Mouse (Mus musculus) thymus, postnatal 25 days (tissue): Measurements from ENCODE around the gene Rab37.
A peak's percentile ranks its signal among the peaks of the same experiment; 100 is the strongest.

Source experiments
- DNase-seq: peaks from one replicate; pipeline ENCODE4 v3.0.0; 2022

The Rab37 gene

DNA sequence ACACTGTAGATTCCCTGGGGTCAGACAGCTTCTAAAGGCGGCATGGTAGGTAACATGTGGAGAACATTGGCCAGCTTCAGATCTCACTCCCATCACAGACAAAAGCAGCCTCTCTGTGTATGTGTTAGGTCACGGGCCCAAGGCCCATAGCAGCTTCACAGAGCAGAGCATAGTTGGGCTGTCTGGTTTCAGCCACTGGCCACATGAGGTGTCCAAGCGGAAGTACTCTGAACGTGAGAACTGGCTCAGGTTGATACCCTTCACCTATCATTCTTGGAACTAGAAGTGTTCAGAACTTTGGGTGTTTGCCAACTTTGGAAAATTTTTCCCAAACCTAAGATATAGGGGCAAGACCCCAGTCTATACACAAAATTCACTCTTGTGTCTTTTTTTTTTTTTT, 78.2 kb downstream of the Rab37 start:
- DNase-seq = no peak

DNA sequence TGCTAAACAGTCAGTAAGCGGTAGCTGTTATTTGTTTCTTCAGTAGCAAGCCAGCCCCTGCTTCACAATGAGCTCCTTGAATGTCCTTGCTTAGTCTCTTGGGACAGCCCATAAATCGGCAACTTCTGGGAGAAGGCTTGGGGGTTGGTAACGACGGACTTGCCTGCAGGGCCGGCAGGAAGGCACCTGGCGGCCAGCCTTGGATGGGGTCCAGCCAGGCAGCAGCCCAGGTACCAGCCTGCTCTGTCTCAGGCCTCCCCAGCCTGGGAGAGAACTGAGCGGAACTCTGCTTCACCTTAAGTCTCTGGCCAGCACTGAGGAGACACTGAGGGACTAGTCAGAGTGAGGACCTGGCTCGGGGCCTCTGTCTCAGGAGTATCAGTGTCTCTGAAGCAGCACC, 79.9 kb downstream of the Rab37 start:
- no peak for DNase-seq

DNA sequence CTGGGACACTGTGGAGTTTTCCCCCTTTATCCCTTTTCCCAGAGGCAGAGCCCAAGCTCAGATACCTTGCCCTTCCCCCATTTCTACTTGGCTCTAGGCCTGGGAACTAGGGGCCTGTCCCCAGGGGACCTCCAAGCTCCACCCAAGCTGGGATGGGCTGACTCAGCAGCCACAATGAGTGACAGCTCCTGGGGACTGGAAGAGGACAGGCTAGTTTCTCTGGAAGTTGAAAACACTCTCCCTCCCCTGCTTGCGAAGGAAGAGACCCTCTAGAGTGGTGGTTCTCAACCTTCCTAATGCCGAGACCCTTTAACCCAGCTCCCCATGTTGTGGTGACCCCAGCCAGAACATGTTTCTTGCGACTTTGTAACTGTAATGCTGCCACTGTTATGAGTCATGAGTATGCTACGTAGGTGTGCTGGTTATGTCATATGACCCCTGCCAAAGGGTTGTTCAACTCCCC, 81.6 kb downstream of the Rab37 start:
- no peak for DNase-seq

DNA sequence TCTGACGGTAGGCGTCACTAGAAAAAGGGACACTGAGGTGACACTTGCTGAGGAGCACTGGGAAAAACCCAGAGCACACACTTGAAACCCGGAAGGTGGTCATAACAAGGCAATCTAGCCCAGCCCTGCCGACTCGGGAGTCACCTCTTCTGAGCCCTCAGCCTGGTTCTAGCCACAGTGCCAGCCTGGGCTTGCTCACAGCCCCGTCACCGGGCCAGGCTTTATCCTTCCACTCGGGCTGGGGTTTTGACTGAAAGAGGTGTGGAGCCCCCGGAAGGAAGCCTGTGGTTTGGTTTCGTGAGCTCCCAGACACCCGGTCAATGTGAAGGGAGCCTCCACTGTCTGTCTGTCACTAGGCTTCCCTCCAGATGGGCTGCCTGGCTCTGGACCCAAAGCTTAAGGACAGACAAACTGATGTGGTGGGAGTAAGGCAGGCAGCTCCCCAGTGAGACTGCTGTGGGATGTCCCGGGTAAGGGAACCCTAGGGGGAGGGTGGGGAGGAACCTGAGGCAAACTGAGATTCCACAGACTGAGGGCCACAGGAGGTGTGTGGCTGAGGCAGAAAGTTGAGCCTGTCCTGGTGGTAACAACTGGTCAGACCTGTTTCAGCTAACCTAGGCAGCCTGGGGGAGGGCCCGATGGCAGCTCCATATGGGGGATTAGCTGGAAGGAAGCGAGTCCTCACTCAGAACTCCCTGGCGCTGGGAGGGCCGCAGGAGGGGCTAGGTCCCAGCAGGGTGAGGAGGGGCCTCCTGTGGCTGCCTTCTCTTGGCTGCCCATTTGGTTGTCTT, 82.5 kb downstream of the Rab37 start:
- peak; percentile 48 for DNase-seq

DNA sequence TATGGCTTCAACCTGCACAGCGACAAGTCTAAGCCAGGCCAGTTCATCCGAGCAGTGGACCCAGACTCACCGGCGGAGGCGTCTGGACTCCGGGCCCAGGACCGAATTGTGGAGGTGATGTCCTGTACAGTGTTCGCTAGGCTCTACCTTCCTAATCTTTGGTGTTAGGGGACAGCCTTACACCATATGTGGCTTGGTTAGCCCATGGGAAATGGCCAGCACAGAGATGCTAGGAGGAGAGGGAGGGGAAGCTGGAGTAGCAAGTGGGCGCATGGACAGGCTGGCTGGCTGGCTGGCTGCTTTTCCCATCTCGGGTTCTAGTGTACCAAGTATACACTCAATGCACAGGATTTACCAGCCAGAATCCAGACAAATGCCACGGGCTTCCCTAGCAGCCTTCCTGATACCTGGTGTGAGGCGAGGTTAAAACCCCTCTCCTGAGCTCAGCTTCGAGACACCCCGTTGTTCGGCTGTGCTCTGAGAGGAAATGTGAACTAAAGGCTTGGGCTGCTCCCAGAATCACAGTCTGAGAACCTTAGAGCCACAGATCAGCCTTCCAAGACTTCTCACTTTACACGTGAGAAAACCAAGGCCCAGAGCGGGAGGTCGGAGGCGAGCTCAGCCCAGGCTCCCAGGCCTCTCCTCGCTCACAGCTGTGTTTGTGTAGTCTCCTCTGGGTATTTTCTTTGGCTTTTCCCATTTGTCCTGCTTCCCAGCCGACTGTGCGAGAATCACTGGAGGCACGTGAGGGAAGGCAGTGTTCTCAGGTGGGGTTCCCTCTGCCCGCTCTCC, 85.4 kb downstream of the Rab37 start:
- no peak for DNase-seq

DNA sequence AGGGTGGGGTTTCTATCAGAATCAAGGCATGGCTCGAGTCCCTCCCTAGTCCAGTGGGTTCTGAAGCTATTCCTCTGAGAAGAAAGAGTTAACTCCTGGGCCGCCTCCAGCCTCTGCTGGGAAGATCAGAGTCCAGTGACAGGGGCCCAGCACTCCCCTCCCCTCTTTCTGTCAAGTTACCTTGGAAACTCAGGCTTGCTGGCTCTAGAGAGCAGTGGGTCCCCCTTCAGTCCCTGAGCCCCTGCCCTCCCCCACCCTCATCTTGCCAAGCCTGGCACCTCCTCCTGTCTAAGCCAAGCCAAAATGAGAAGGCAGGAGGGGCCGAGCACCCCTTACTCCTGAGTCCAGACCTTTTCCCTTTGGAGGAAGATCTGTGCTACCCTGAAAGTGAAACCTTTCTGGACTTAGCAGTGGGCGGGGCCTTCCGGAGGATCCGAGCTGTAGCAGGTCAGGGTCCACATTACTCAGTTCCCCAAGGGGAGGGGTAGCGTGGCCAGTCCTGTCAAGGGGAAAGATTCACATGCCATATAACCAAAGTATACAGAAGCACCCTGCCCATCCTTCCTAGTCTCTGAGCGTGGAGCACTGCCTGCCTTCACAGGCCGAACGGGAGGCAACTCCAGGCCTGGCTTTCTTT, 86.4 kb downstream of the Rab37 start:
- no peak for DNase-seq

DNA sequence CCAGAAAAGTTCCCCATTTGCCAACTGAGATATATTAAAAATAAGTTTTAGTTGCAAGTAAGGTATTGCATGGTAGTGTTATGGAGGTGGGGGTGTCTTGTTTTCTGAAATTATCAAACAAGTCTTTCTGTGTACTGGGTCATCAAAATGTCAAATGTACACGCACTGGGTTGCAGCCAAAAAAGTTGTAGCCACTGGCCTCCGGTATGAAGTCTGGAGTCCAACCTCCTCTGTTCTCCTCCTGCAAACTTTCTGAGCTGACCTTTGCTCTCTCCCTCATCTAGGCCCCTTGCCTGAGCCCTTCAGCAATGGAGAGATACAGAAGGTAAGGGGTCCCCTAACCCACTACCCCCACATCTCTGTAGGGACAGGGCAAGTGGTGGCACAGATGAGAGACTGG, 87.5 kb downstream of the Rab37 start:
- no peak for DNase-seq

DNA sequence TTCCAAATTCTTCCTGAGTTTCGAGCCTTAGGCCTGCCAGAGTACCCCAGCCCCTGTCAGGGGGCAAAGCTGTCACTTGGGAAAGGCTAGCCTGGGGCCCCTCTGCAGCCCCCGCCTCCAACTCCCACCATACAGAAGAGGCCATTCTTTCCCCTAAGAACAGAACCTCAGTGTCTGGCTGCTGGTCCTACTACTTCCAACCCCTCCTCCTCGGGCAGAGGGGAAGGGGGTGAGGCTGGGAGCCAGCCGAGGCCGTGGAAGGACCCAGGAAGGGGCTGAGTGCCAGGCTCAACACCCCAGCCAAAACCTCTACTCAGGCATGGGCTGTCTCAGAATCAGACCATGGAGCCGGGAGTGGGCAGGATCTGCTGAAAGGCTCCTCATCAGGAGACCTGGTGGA, 88.0 kb downstream of the Rab37 start:
- no peak for DNase-seq

DNA sequence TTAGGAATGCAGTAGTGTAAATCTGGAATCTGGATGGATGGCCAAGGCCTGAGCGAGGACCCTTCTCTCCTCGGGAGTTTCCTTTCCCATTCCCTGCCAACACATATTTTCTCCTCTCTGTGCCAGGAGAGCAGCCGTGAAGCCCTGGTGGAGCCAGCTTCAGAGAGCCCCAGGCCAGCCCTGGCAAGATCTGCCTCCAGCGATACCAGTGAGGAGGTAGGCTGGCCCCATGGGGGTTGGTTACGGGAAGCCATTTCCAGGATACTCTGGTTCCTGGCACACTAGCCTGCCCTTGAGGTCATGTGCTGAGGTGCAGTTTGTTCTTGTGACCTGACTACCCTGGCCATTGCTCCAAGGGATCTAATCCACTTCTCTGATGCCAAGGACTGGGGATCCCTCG, 88.7 kb downstream of the Rab37 start:
- no peak for DNase-seq

DNA sequence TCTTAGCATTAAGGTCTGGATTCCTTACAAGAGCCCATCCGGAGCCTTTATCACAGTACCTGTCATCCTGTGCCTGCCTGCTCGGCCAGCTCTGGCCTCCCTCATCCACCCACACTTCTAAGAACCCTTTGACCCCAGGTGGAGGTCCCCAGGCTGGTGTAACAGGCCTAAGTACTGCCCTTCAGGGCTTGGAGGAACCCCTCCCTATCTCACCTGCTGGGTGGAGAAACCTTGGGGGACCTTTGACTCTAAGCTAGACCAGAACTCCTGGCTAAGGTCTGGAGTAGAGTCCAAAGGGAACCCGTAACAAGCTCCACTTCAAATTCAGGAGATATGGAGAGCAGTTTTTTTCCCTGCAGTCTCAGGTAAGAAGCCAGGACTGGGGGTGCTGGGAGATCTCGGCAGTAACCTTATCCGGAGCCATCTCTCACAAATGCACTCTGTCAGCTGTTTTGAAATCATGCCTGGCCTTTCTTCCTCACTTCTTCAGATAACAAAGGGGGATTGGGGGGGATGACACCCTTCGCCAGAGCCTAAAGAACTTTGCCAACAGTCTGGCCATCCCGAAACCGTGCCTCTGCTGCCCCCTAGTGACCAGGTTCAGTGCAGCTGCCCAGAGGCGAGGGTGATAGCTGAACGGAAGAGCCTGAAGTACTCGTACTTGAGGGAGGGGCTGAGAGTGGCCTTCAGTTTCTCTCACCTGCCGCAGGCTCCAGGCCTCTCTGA, 90.8 kb downstream of the Rab37 start:
- DNase-seq = peak; percentile 93

DNA sequence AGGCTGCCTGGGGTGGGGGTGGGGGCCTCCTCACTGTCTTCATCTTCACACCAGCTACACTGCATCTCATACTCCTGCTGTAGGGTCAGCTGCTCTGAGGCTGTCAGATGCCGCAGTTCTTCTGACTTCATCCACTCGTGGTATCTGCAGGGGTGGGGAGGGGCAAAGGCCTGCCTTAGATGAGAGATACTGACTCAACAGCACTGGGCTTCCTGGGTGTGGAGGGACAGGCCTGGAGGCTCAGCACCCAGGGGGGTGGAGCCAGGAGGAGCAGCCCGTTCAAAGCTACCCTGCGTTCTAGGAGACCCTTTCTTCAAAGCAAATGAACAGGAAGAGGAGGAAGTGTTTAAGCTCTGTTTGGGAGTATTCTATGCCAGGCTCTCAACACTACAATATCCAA, 93.7 kb downstream of the Rab37 start:
- DNase-seq = no peak

DNA sequence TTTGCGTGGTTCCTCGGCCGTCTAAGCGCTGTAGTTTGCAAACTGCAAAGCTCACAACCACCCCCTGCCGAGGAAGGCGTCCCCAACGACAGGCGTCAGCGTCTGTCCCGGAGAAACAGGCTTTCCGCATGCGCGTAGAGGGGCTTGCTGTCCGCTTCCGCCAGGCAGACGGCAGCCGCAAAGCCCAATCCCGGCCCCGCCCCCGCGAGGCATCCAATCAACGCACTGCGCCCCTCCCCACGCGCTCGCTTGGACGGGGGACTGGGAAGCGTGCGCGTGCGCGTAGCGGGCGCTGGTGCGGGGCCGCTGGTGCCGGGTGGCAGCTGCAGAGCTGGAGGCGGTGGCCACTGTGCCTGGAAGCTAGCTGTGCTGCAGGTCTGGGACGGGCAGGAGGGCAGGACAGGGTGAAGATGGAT, 96.0 kb downstream of the Rab37 start, which contains the start of gene Tmem104:
Gene Tmem104 (plus strand): TSS at position 264 of the 416 bp plus-strand sequence.
- peak; percentile 100 for DNase-seq

DNA sequence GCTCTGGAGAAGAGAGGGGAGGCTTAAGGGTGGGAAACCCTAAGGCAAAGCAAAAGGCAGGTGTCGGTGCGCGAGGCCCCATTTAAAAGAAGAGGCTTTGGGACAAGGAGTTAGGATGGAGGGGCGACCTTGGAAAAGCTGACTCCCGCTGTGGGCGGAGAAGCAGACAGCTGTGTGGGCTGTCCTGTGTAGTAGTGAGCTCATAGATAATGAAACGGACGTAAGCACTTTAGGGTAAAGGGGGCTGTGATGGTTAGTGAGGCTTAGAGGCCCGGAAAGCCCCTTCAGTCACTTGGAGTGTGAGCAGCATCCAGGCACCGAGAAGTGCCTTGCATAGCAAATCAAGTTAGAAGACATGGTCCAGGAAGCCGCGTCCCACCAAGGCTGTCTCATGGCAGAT, 96.5 kb downstream of the Rab37 start, which contains the start of gene Nat9:
Gene Nat9 (minus strand): TSS at position 167 of the 400 bp plus-strand sequence.
- no peak for DNase-seq

DNA sequence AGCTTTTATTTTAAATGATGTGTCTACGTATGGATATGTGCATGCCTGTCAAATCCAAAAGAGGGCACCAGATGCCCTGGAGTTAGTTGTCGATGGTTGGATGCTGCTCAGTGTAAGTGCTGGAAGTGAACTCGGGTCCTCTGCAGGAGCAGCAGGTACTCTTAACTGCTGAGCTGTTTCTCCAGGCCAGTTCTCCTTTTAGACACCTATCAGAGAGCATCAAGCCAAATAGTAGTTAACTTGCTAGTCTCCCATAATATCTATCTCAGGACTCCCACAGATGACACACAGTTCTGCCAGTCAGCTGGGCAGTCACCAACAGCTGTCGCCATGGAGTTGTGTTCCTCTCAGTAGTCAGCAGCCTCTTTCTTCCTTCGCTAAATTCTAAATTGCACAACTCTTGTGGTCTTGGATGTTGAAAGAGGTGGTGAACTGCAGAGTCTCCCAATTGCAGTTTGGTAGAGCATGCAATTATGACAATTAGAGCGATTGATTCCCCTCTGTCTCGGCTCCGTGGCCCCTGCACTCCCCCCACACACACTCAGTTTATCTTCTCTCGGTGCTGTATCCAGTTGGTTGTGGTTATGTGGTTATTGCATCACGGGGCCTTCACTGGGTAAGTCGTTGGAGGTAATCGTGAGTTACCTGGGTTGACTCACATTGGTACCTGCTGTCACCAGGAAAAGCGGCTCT, 97.5 kb downstream of the Rab37 start:
- DNase-seq = no peak

DNA sequence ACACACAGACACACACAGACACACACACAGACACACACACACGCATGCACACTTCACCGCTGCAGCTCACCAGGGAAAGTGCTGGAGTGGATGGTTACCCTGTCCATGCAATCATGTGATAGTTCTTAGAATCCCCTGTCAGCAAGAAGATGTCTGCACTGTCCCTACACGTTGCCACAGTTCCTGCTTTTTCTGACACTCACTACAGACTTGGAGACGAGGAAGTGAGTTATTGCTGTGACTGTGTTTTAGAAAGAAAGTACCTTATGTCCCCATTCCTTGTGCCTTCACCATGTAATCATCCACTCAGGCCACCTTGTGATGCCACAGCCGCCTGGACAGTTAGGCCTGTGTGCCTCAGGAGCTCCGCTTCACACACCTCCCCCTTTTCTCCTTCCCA, 98.1 kb downstream of the Rab37 start:
- DNase-seq = no peak

DNA sequence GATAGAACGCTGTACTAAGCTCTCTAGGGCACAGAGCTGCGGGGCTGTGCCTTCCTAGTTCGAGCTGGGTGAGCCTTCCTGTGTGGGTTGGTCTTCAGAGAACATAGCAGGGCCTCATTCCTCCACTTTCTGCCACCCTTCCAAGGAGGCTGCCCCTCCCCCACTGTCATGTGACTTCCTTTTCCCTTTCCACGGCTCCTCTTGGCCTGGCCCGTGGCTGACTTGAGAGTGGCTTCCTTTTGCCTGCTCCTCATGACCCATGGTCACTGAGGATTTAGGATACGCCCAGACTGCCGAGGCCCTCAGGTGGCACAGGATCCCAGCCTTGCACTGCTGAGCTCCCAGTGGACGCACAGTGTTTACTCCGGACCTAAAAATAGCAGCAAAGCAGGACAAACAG, 100.9 kb downstream of the Rab37 start:
- DNase-seq = no peak

DNA sequence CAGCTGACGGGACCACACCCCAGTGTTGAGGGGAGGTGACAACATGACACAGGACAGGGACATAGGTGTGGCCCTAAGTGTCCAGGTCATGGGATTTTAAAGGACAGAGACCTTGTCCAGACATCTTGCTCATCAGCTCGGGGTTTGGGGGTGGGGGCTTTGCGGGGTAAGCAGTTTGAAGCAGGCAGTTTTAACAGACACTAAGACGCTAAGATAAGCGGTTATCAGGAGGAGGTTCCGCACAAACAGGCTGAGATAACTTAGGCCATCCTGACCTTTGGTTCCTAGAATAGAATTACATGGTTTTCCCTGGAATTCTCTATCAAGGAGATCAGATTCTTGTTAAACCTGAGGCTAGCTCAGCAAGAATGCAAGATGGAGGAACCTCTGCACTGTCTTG, 103.5 kb downstream of the Rab37 start:
- no peak for DNase-seq

DNA sequence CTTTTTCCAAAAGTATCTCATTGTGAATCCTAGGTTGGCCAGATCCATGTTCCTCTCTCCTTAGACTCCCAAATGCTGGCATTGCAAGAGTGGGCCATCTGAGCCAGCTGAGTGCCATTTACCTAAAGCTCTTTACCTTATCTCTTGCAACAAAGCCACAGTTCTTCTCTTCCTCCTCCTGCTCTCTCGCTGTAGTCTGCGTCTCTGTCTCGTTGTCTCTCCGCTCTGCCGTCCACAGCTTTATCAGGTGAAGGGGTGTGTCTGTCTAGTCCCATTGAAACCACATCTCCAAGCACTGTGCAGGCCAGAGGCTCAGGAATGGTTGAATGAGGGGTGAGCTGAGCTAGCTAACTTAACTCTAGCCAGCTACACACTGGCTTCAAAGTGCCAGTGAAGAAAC, 104.7 kb downstream of the Rab37 start:
- no peak for DNase-seq

DNA sequence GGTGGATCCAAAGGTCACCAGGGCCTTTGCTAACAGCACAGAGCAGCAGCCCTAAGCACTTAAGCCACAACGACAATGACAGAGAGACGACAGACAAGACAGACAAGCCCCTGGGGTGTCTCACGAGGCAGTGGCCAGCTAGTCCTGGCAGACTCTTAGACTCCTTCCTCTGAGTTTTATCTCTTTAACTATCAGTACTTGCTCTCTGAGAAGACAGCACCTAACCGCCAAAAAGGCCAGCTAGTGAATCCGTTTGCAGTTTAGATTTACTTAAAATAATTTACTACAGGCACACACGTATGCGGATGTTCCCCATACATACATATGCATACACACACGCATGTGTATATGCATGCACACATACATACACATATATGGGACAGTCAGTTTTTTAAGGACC, 106.3 kb downstream of the Rab37 start:
- DNase-seq = no peak

DNA sequence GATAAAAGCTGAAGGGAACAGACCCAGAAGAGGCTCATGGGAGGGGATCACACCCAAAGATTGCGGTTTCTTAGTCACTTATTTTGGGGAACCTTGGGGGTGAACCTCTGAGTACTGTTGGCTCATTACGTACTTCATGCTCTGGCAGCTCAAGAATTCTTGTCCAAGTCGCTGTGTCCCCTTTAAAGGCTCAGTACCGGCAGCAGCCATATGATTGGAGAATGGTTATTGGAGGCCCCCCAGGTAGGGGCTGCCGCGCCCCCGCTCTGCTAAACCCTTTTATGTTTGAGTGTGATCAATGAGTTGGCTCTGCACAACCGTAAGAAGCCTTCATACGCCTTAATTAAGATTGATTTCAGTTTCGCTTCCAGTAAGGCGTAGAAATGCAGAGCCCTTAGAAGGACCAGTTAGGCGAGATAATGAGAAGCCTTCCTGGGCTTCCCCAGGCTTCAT, 107.7 kb downstream of the Rab37 start:
- DNase-seq = no peak

DNA sequence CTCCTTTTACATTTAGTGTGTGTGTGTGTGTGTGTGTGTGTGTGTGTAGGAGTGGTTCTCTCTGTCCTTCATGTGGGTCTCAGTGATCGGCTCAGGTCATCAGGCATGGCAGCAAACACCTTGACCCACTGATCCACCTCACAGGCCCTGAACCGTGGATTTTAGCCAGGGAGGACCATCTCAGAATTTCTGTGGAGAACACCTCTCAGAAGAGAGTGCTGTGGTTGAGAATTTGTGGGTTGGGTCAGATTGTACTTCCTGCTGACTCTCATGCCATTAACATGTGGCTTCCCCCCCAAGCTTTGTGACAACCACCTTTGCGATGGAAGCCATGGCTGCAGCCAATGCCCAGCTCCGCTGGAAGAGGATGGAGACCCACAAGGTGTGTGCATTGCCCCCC, 109.3 kb downstream of the Rab37 start:
- no peak for DNase-seq

DNA sequence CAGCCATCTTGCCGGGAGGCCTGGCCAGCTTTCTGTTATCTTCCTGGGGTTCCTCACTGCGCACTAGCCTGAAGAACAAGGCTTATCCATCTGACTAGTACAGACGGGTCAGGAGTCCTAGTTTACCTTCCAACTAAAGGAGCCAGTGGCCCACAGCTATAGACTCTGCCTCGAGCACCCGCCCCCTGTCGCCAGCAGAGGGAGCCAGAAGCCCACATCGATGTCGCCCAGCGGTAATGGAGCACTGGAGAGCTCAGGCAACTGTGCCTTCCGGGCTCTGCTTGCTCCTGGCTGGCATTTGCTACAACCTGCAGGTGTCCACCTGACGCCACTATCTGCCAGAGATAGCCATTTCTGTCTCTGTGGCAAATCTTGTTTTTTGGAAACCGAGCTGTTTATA, 111.1 kb downstream of the Rab37 start:
- DNase-seq = peak; percentile 86
